Mouse (Mus musculus): Measurements from ENCODE around the gene Phc2.
A peak's percentile ranks its signal among the peaks of the same experiment; 100 is the strongest.

Phc2 gene

GRCm38 (mm10) chr4:128745160-128745559, 90.7 kb downstream of the Phc2 start:
- peak in 1 of 2 experiments; percentile 17 for DNase-seq

GRCm38 (mm10) chr4:128747614-128748270, 93.2 kb downstream of the Phc2 start:
- DNase-seq: peak in 1 of 2 experiments; percentile 38

GRCm38 (mm10) chr4:128748309-128748708, 93.8 kb downstream of the Phc2 start:
- no peak for DNase-seq

GRCm38 (mm10) chr4:128751006-128751405, 96.5 kb downstream of the Phc2 start:
- peak in 1 of 2 experiments; percentile 22 for DNase-seq

- DNase-seq: peak in 1 of 2 experiments; percentile 20
Observed at GRCm38 (mm10) chr4:128752031-128752757, 97.7 kb downstream of the Phc2 start.

- peak in 1 of 2 experiments; percentile 19 for DNase-seq
Observed at GRCm38 (mm10) chr4:128753571-128753970, 99.1 kb downstream of the Phc2 start.

- peak in 1 of 2 experiments; percentile 17 for DNase-seq
Observed at GRCm38 (mm10) chr4:128755064-128755463, 100.6 kb downstream of the Phc2 start, which contains the start of gene A3galt2. TSS of gene A3galt2 (plus strand) at chr4:128755364.

GRCm38 (mm10) chr4:128755900-128756299, 101.4 kb downstream of the Phc2 start:
- DNase-seq: peak in 1 of 2 experiments; percentile 28

- DNase-seq: peak in 1 of 2 experiments; percentile 14
Observed at GRCm38 (mm10) chr4:128759214-128759613, 104.7 kb downstream of the Phc2 start.

GRCm38 (mm10) chr4:128760029-128760428, 105.5 kb downstream of the Phc2 start:
- DNase-seq: peak in 1 of 2 experiments; percentile 13

GRCm38 (mm10) chr4:128766929-128767328, 112.4 kb downstream of the Phc2 start:
- DNase-seq: peak in 1 of 2 experiments; percentile 22

- DNase-seq: peak in 1 of 2 experiments; percentile 41
Observed at GRCm38 (mm10) chr4:128768120-128768519, 113.6 kb downstream of the Phc2 start.

- DNase-seq: no peak
Observed at GRCm38 (mm10) chr4:128769569-128770355, 115.3 kb downstream of the Phc2 start.

- DNase-seq: no peak
Observed at GRCm38 (mm10) chr4:128770698-128771097, 116.2 kb downstream of the Phc2 start.

- DNase-seq: peak in 1 of 2 experiments; percentile 23
Observed at GRCm38 (mm10) chr4:128773820-128774219, 119.3 kb downstream of the Phc2 start.

- peak; percentile 33 to 70 for DNase-seq
Observed at GRCm38 (mm10) chr4:128774467-128774866, 120.0 kb downstream of the Phc2 start.

GRCm38 (mm10) chr4:128776568-128777289, 122.2 kb downstream of the Phc2 start:
- peak; percentile 74 to 85 for DNase-seq

GRCm38 (mm10) chr4:128777593-128777992, 123.1 kb downstream of the Phc2 start:
- DNase-seq: no peak

- DNase-seq: peak in 1 of 2 experiments; percentile 31
Observed at GRCm38 (mm10) chr4:128782037-128782436, 127.5 kb downstream of the Phc2 start.

- peak in 1 of 2 experiments; percentile 11 for DNase-seq
Observed at GRCm38 (mm10) chr4:128782645-128783044, 128.1 kb downstream of the Phc2 start.

- peak in 1 of 2 experiments; percentile 6 for DNase-seq
Observed at GRCm38 (mm10) chr4:128784950-128785631, 130.6 kb downstream of the Phc2 start.

Measured in lung, postnatal 4 days (tissue).